Mouse (Mus musculus): Measurements from ENCODE around the gene Ssh1. TPM values are rescaled to one million over a fixed set of nuclear protein-coding genes. Genes with fewer than 3 reads are reported as not detected.
A peak's percentile ranks its signal among the peaks of the same experiment; 100 is the strongest.

Gene Ssh1
- total RNA-seq, 2 experiments from 2014 or later: 27.5 to 29.2 TPM

GRCm38 (mm10) chr5:113933480-113933879 lies 60.2 kb downstream of the Ssh1 start:
- DNase-seq (ENCODE audit: low spot score in 2 of 2): no peak

GRCm38 (mm10) chr5:113932310-113932709 lies 61.4 kb downstream of the Ssh1 start:
- no peak for DNase-seq (ENCODE audit: low spot score in 2 of 2)

GRCm38 (mm10) chr5:113930648-113931609 lies 62.8 kb downstream of the Ssh1 start:
- DNase-seq (ENCODE audit: low spot score in 2 of 2): peak in 1 of 2 experiments; percentile 43

GRCm38 (mm10) chr5:113929950-113930647 lies 63.6 kb downstream of the Ssh1 start:
- DNase-seq (ENCODE audit: low spot score in 2 of 2): no peak

GRCm38 (mm10) chr5:113929526-113929925 lies 64.2 kb downstream of the Ssh1 start:
- DNase-seq (ENCODE audit: low spot score in 2 of 2): no peak

GRCm38 (mm10) chr5:113924608-113925007 lies 69.1 kb downstream of the Ssh1 start:
- no peak for DNase-seq (ENCODE audit: low spot score in 2 of 2)

GRCm38 (mm10) chr5:113921310-113922166 lies 72.2 kb downstream of the Ssh1 start:
- DNase-seq (ENCODE audit: low spot score in 2 of 2): no peak

- no peak for DNase-seq (ENCODE audit: low spot score in 2 of 2)
Observed at GRCm38 (mm10) chr5:113919060-113919459, 74.6 kb downstream of the Ssh1 start.

GRCm38 (mm10) chr5:113918654-113919053 lies 75.0 kb downstream of the Ssh1 start:
- DNase-seq (ENCODE audit: low spot score in 2 of 2): no peak

- no peak for DNase-seq (ENCODE audit: low spot score in 2 of 2)
Observed at GRCm38 (mm10) chr5:113910705-113911104, 83.0 kb downstream of the Ssh1 start.

- DNase-seq (ENCODE audit: low spot score in 2 of 2): peak in 1 of 2 experiments; percentile 38
Observed at GRCm38 (mm10) chr5:113910065-113910701, 83.5 kb downstream of the Ssh1 start.

GRCm38 (mm10) chr5:113908592-113909441 lies 84.9 kb downstream of the Ssh1 start, which contains the start of gene Coro1c:
TSS of gene Coro1c (minus strand) at chr5:113908758.
- DNase-seq (ENCODE audit: low spot score in 2 of 2): peak; percentile 96 to 99

- peak in 1 of 2 experiments; percentile 55 for DNase-seq (ENCODE audit: low spot score in 2 of 2)
Observed at GRCm38 (mm10) chr5:113907786-113908567, 85.7 kb downstream of the Ssh1 start.

- no peak for DNase-seq (ENCODE audit: low spot score in 2 of 2)
Observed at GRCm38 (mm10) chr5:113906958-113907735, 86.5 kb downstream of the Ssh1 start.

GRCm38 (mm10) chr5:113904987-113905386 lies 88.7 kb downstream of the Ssh1 start:
- DNase-seq (ENCODE audit: low spot score in 2 of 2): no peak

- DNase-seq (ENCODE audit: low spot score in 2 of 2): no peak
Observed at GRCm38 (mm10) chr5:113902983-113903382, 90.7 kb downstream of the Ssh1 start.

GRCm38 (mm10) chr5:113902017-113902416 lies 91.7 kb downstream of the Ssh1 start:
- no peak for DNase-seq (ENCODE audit: low spot score in 2 of 2)

- DNase-seq (ENCODE audit: low spot score in 2 of 2): peak in 1 of 2 experiments; percentile 60
Observed at GRCm38 (mm10) chr5:113901074-113901571, 92.6 kb downstream of the Ssh1 start.
